Comparison of ENCODE assay signal across 16 mouse cellular contexts in the genomic region with DNA sequence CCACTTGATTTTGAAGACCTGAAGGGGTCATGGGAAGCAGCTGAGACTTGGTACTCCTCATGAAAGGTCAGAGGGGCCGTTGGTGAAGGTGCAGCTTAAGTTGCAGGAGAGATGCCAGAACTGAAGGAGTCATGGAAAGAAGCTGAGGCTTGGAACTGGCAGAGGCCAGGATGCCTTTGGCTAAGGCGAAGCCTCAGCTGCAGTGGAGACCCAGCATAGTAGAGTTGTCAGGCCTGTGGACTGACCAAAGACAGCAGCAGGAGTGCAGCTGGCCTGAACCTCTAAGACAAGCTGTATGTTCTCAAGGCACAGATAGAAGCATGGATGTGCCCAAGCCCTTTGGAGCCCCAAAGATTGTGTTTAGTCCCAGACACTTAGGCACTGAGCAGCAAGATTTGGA. TPM values are rescaled to one million over a fixed set of nuclear protein-coding genes. Genes with fewer than 3 reads are reported as not detected.
DNase-seq lines count a peak whose midpoint lies in the region; ATAC-seq and TF ChIP-seq lines count a peak whose summit lies in the region.
"Had no signal": no experiment of that assay in that cellular context is flagged by ENCODE, and none has a peak within 500 bp of the region (broad histone marks: within the 10 kb centered on the region; RNA-seq: fewer than 3 reads in every experiment).

No protein-coding gene starts in this region.

- no peaks in the 10 kb centered on the region for H3K36me3 ChIP-seq in hindbrain, embryonic 10.5 days
- H3K36me3 ChIP-seq in hindbrain, postnatal 0 days (ENCODE audit: insufficient read depth, low read length): no peaks in the 10 kb centered on the region
- H3K36me3 ChIP-seq: embryonic facial prominence, embryonic 13.5 days; liver, embryonic 12.5 days; midbrain, embryonic 13.5 days had no signal

- no peak for ATAC-seq in hindbrain, postnatal 0 days
- ATAC-seq in cerebellum, adult (ENCODE audit: insufficient number of reproducible peaks, low FRiP score, low TSS enrichment): no peak
- ATAC-seq: hindbrain, embryonic 16.5 days; liver, embryonic 12.5 days; midbrain, embryonic 13.5 days had no signal

- peaks cover 16% of the 10 kb centered on the region for H3K4me1 ChIP-seq in hindbrain, embryonic 10.5 days (replicated peaks)
- H3K4me1 ChIP-seq in hindbrain, postnatal 0 days (ENCODE audit: insufficient read depth, low read length): no peaks in the 10 kb centered on the region
- H3K4me1 ChIP-seq: midbrain, embryonic 13.5 days had no signal

- no peak overlapping the region for H3K9ac ChIP-seq in hindbrain, postnatal 0 days (replicated peaks; ENCODE audit: low read length)
- H3K9ac ChIP-seq: embryonic facial prominence, embryonic 13.5 days; liver, embryonic 12.5 days; midbrain, embryonic 13.5 days had no signal

- no peak for DNase-seq in hindbrain, embryonic 10.5 days (ENCODE audit: low spot score)
- no peak for DNase-seq in hindbrain, postnatal 0 days (ENCODE audit: low spot score)
- no peak for DNase-seq in left cerebral cortex, adult 2 months (ENCODE audit: extremely low spot score in 1 of 2, low spot score in 2 of 2)
- DNase-seq in left cerebral cortex, postnatal 4 days: no peak
- DNase-seq in gastrocnemius, postnatal 10 days: peak; percentile 12
- DNase-seq in gastrocnemius, postnatal 25 days: peak; percentile 39
- DNase-seq: adrenal gland, postnatal 36 days; cerebellum, adult 9-10 months; kidney, postnatal 14 days; right cerebral cortex, postnatal 25 days; thymus, postnatal 36 days had no signal

- H3K27ac ChIP-seq in hindbrain, embryonic 10.5 days: peak overlapping the region; percentile 4; the same call in 1 of the 2 replicates
- no peak overlapping the region for H3K27ac ChIP-seq in hindbrain, postnatal 0 days
- peak overlapping the region; percentile 36; the same call in 1 of the 2 replicates for H3K27ac ChIP-seq in left cerebral cortex, adult 2 months
- H3K27ac ChIP-seq: embryonic facial prominence, embryonic 13.5 days; liver, embryonic 12.5 days; midbrain, embryonic 13.5 days had no signal

- no peaks in the 10 kb centered on the region for H3K27me3 ChIP-seq in hindbrain, embryonic 10.5 days (ENCODE audit: insufficient read depth, poor library complexity, severe bottlenecking)
- H3K27me3 ChIP-seq in hindbrain, postnatal 0 days (ENCODE audit: insufficient read depth, low read length): no peaks in the 10 kb centered on the region
- H3K27me3 ChIP-seq: embryonic facial prominence, embryonic 13.5 days; liver, embryonic 12.5 days; midbrain, embryonic 13.5 days had no signal

- no peak overlapping the region for H3K4me2 ChIP-seq in hindbrain, postnatal 0 days (ENCODE audit: low read depth, low read length)
- H3K4me2 ChIP-seq: embryonic facial prominence, embryonic 13.5 days; liver, embryonic 12.5 days; midbrain, embryonic 13.5 days had no signal

- no peaks in the 10 kb centered on the region for H3K9me3 ChIP-seq in hindbrain, embryonic 10.5 days
- no peaks in the 10 kb centered on the region for H3K9me3 ChIP-seq in hindbrain, postnatal 0 days (ENCODE audit: low read length)
- H3K9me3 ChIP-seq: embryonic facial prominence, embryonic 13.5 days; liver, embryonic 12.5 days; midbrain, embryonic 13.5 days had no signal

- TF ChIP-seq CTCF in hindbrain, postnatal 0 days (IDR thresholded peaks at IDR 0.05; ENCODE audit: low read depth): no peak
- no peak for TF ChIP-seq CTCF in left cerebral cortex, adult 2 months (IDR thresholded peaks at IDR 0.05)

- no peak overlapping the region for H3K4me3 ChIP-seq in hindbrain, embryonic 10.5 days
- H3K4me3 ChIP-seq in hindbrain, postnatal 0 days (ENCODE audit: low read length): no peak overlapping the region
- no peak overlapping the region for H3K4me3 ChIP-seq in left cerebral cortex, adult 2 months
- H3K4me3 ChIP-seq: embryonic facial prominence, embryonic 13.5 days; liver, embryonic 12.5 days; midbrain, embryonic 13.5 days had no signal

- 71% methylated on average over 2 of the region's 2 CpGs for WGBS in hindbrain, embryonic 10.5 days
- 68% methylated on average over 2 of the region's 2 CpGs for WGBS in hindbrain, postnatal 0 days

- intact Hi-C loops in left cerebral cortex, adult 2 months (cut with DNase I): no loop called here
- intact Hi-C loops in left cerebral cortex, postnatal 4 days (cut with DNase I): no loop called here

RNA-seq across cellular contexts. Expression of a gene that starts 40.5 kb away (rescaled TPM):
- 8.9 and 11.6 TPM in 2 replicates for polyA plus RNA-seq in hindbrain, embryonic 10.5 days (2016; fragmentation: Nextera tagmentation; extraction: Ambion mirVana)
- 13.6 and 17.1 TPM in 2 replicates for total RNA-seq in hindbrain, postnatal 0 days (2014; rRNA removed)
- 9.9 and 10.2 TPM in 2 replicates for polyA plus RNA-seq in hindbrain, postnatal 0 days (2015; fragmentation: Nextera tagmentation; extraction: Ambion mirVana)
- total RNA-seq in left cerebral cortex, adult 2 months (2021): 10 to 100 TPM; 19.5 to 20.7 TPM
- 10 to 100 TPM; 17.6 to 21.0 TPM for total RNA-seq in left cerebral cortex, postnatal 4 days (2021)
- 10 to 100 TPM; 14.6 to 16.3 TPM for total RNA-seq in gastrocnemius, postnatal 10 days (2021)
- total RNA-seq in gastrocnemius, postnatal 25 days (2021): 1 to 10 TPM; 5.1 to 6.1 TPM

Comparison
In these comparisons a context has a peak if more than half of its experiments do, and no peak if none do; other contexts are left out.
1. DNase-seq: peak in gastrocnemius, postnatal 10 days (single experiment) and gastrocnemius, postnatal 25 days (single experiment); none in hindbrain, embryonic 10.5 days (single experiment), hindbrain, postnatal 0 days (single experiment), left cerebral cortex, adult 2 months (0 of 2) and left cerebral cortex, postnatal 4 days (single experiment).